Mouse (Mus musculus): Measurements from ENCODE around the gene Wdr72.

The Wdr72 gene

GRCm38 (mm10) chr9:74109761-74110460 is at the start of gene Wdr72:
Wdr72 (plus strand) TSS chr9:74110356.
- DNase-seq (ENCODE audit: low read depth, low spot score), result no peak

- no peak for DNase-seq (ENCODE audit: low read depth, low spot score)
Measured at GRCm38 (mm10) chr9:74066278-74066677, 43.9 kb upstream of the Wdr72 start.

GRCm38 (mm10) chr9:74066766-74067165 is 43.4 kb upstream of the Wdr72 start:
- DNase-seq (ENCODE audit: low read depth, low spot score), result no peak

- DNase-seq (ENCODE audit: low read depth, low spot score), result no peak
Measured at GRCm38 (mm10) chr9:74075958-74076357, 34.2 kb upstream of the Wdr72 start.

GRCm38 (mm10) chr9:74078458-74078857 is 31.7 kb upstream of the Wdr72 start:
- DNase-seq (ENCODE audit: low read depth, low spot score), result no peak

GRCm38 (mm10) chr9:74080241-74080640 is 29.9 kb upstream of the Wdr72 start:
- no peak for DNase-seq (ENCODE audit: low read depth, low spot score)

- no peak for DNase-seq (ENCODE audit: low read depth, low spot score)
Measured at GRCm38 (mm10) chr9:74101591-74101990, 8.6 kb upstream of the Wdr72 start.

GRCm38 (mm10) chr9:74102615-74103014 is 7.5 kb upstream of the Wdr72 start:
- DNase-seq (ENCODE audit: low read depth, low spot score), result no peak

- no peak for DNase-seq (ENCODE audit: low read depth, low spot score)
Measured at GRCm38 (mm10) chr9:74110461-74110816, 283 bp downstream of the Wdr72 start.

GRCm38 (mm10) chr9:74112526-74112925 is 2.4 kb downstream of the Wdr72 start:
- DNase-seq (ENCODE audit: low read depth, low spot score), result no peak

GRCm38 (mm10) chr9:74126222-74126621 is 16.1 kb downstream of the Wdr72 start:
- no peak for DNase-seq (ENCODE audit: low read depth, low spot score)

GRCm38 (mm10) chr9:74134010-74134409 is 23.9 kb downstream of the Wdr72 start:
- DNase-seq (ENCODE audit: low read depth, low spot score), result no peak

GRCm38 (mm10) chr9:74141864-74142263 is 31.7 kb downstream of the Wdr72 start:
- DNase-seq (ENCODE audit: low read depth, low spot score), result peak; percentile 49

- DNase-seq (ENCODE audit: low read depth, low spot score), result no peak
Measured at GRCm38 (mm10) chr9:74142705-74143104, 32.5 kb downstream of the Wdr72 start.

- DNase-seq (ENCODE audit: low read depth, low spot score), result no peak
Measured at GRCm38 (mm10) chr9:74145203-74145602, 35.0 kb downstream of the Wdr72 start.

- DNase-seq (ENCODE audit: low read depth, low spot score), result no peak
Measured at GRCm38 (mm10) chr9:74148306-74148705, 38.1 kb downstream of the Wdr72 start.

- no peak for DNase-seq (ENCODE audit: low read depth, low spot score)
Measured at GRCm38 (mm10) chr9:74160361-74160933, 50.3 kb downstream of the Wdr72 start.

GRCm38 (mm10) chr9:74165697-74166096 is 55.5 kb downstream of the Wdr72 start:
- no peak for DNase-seq (ENCODE audit: low read depth, low spot score)

- DNase-seq (ENCODE audit: low read depth, low spot score), result no peak
Measured at GRCm38 (mm10) chr9:74169904-74170303, 59.7 kb downstream of the Wdr72 start.

- DNase-seq (ENCODE audit: low read depth, low spot score), result no peak
Measured at GRCm38 (mm10) chr9:74186748-74187400, 76.7 kb downstream of the Wdr72 start.

GRCm38 (mm10) chr9:74187401-74188029 is 77.4 kb downstream of the Wdr72 start:
- DNase-seq (ENCODE audit: low read depth, low spot score), result no peak

- no peak for DNase-seq (ENCODE audit: low read depth, low spot score)
Measured at GRCm38 (mm10) chr9:74194898-74195297, 84.7 kb downstream of the Wdr72 start.

GRCm38 (mm10) chr9:74228272-74228671 is 118.1 kb downstream of the Wdr72 start:
- no peak for DNase-seq (ENCODE audit: low read depth, low spot score)

Measured in A20 (cell line).